Mouse (Mus musculus): ENCODE measurements around the gene Ephx3.

DNA sequence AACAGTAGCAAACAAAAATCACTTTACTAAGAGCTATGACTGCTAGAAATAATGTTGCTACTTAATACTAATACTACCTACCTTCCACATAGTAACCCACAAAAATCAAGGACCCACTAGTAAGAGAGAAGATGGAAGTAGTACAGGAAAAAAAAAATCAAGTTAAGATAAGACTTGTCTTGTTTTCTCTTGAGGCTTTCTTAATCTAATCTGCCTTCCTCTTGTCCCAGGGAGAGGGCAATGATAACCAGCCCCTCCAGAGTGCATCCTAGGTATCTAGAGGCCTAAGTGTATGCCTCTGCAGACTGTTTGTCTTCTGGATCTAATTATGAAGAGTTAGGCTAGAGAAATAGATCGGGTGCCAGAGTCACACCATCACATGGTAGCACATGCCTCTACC, 49.2 kb upstream of the Ephx3 start:
- TF ChIP-seq POLR2A (IDR thresholded peaks at IDR 0.05; ENCODE audit: low read depth, low read length), result no peak
- TF ChIP-seq CTCF (IDR thresholded peaks at IDR 0.05; ENCODE audit: extremely low read depth, insufficient read depth, insufficient read length, insufficient replicate concordance), result no peak
